Mouse (Mus musculus): ENCODE measurements around the gene Parp8. TPM values are rescaled to one million over a fixed set of nuclear protein-coding genes. Genes with fewer than 3 reads are reported as not detected.

The Parp8 gene
- total and polyA plus RNA-seq, 2 experiments from 2014 or later: 7.9 to 11.0 TPM

DNA sequence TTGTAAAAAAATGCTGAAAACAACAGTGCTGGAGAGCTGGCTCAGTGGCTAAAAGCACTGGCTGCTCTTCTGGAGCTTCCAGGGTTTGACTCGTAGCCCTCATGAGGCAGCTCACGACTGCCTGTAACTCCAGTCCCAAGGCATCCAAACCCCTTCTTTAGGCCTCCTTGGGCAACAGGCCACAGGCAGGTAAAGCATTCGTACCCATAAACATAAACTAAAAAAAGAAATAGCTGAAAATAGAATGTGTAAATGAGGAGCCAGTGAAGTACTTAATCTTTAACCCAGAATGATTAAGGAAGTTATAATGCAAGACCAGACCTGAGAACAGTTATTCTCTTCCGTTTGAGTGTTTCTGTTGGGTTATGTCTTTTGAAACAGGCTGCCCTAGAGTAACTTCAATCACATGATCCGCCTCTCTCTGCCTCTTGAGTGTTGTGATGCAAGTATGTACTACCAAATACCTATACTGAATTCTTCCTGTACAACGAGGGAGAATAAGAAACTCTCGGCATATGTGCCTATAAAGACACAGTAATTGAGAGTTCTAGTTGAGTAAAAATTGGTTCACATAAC lies 53.2 kb downstream of the Parp8 start:
- DNase-seq (ENCODE audit: low spot score) (no peak), ATAC-seq (ENCODE audit: insufficient read depth, low read depth) (no peak)
- Histone ChIP-seq H3K36me3 (replicated peaks; ENCODE audit: control insufficient read depth, insufficient read depth, low read length) (no peaks in the 10 kb centered on the region), H3K27me3 (ENCODE audit: control insufficient read depth, insufficient read depth, low read length) (no peaks in the 10 kb centered on the region), H3K4me2 (ENCODE audit: low read depth, low read length) (no peak overlapping the region), H3K9ac (replicated peaks; ENCODE audit: low read depth, low read length) (no peak overlapping the region), H3K4me3 (ENCODE audit: low read depth, low read length) (no peak overlapping the region), H3K9me3 (replicated peaks; ENCODE audit: control insufficient read depth, low read length) (no peaks in the 10 kb centered on the region), H3K4me1 (ENCODE audit: control insufficient read depth, insufficient read depth) (peaks cover 8% of the 10 kb centered on the region; the same call in 1 of the 2 replicates), H3K27ac (ENCODE audit: low read depth) (0 out of 2 replicates have a peak overlapping the region, but pooled peaks have one; percentile 34)
- 60% methylated on average over 7 of the region's 7 CpGs for WGBS
- TF ChIP-seq EP300 (IDR thresholded peaks at IDR 0.05; ENCODE audit: low read depth) (no peak), CTCF (IDR thresholded peaks at IDR 0.05; ENCODE audit: low read depth) (no peak)

DNA sequence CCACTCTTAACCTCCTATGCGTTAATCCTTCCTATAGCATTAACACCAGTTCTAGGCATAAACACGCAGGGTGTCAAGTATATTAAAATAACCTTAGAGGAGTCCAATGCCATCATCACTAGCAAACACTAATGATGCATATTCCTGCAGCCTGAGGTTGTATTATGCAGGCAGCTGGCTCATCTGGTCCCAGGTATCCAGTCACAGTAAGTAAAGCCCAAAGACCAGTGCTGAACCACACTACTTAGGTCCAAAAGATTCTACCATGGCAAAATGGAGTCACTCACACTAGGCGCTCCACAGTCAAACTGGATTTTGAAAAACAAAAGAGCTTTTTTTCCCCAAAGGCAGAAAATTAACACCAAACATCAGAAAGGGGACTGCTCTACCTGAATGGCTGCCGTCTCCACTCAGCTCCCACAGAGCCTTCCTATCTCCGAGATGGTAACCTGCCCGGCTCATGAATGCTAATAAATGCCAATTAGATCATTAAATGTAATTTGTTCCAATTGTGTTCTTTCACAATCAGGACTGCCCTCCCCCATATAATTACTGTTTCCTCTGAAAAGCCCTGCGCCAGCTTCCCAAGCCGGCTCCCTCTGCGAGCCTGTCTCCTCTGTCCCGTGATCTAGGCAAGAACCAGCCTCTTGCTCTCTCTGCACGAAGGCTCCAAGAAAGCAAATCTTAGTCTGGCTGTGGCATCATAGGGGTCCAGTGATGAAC lies 54.5 kb downstream of the Parp8 start:
- DNase-seq (ENCODE audit: low spot score): no peak
- no peak for ATAC-seq (ENCODE audit: insufficient read depth, low read depth)
- Histone ChIP-seq H3K27ac (ENCODE audit: low read depth) (no peak overlapping the region), H3K4me3 (ENCODE audit: low read depth, low read length) (no peak overlapping the region), H3K9ac (replicated peaks; ENCODE audit: low read depth, low read length) (no peak overlapping the region), H3K4me1 (ENCODE audit: control insufficient read depth, insufficient read depth) (peaks cover 8% of the 10 kb centered on the region; the same call in 1 of the 2 replicates), H3K9me3 (replicated peaks; ENCODE audit: control insufficient read depth, low read length) (no peaks in the 10 kb centered on the region), H3K27me3 (ENCODE audit: control insufficient read depth, insufficient read depth, low read length) (no peaks in the 10 kb centered on the region), H3K36me3 (replicated peaks; ENCODE audit: control insufficient read depth, insufficient read depth, low read length) (no peaks in the 10 kb centered on the region), H3K4me2 (ENCODE audit: low read depth, low read length) (no peak overlapping the region)
- no peak for TF ChIP-seq CTCF (IDR thresholded peaks at IDR 0.05; ENCODE audit: low read depth)
- TF ChIP-seq EP300 (IDR thresholded peaks at IDR 0.05; ENCODE audit: low read depth): no peak
- WGBS: 92% methylated on average over 11 of the region's 11 CpGs

DNA sequence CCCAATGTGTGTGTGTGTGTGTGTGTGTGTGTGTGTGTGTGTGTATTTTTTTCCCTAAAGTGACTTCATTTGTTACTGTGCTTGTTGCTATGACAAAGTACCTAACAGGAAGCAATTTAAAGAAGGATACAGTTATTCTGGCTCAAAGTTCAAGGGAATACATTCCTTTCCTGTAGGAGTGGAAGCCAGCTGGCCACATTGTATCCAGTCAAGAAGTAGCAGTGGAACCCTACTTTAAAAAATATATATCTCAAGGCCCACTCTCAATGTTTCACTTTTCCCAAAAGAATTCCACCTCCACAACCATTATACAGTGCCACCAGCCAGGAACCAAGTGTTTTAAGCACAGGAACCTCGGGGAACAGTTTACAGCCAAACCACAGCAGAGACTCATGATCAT lies 55.7 kb downstream of the Parp8 start:
- Histone ChIP-seq H3K9me3 (replicated peaks; ENCODE audit: control insufficient read depth, low read length) (no peaks in the 10 kb centered on the region), H3K4me1 (ENCODE audit: control insufficient read depth, insufficient read depth) (peaks cover 8% of the 10 kb centered on the region; the same call in 1 of the 2 replicates), H3K27ac (ENCODE audit: low read depth) (no peak overlapping the region), H3K27me3 (ENCODE audit: control insufficient read depth, insufficient read depth, low read length) (no peaks in the 10 kb centered on the region), H3K4me2 (ENCODE audit: low read depth, low read length) (no peak overlapping the region), H3K4me3 (ENCODE audit: low read depth, low read length) (no peak overlapping the region), H3K36me3 (replicated peaks; ENCODE audit: control insufficient read depth, insufficient read depth, low read length) (no peaks in the 10 kb centered on the region), H3K9ac (replicated peaks; ENCODE audit: low read depth, low read length) (no peak overlapping the region)
- TF ChIP-seq EP300 (IDR thresholded peaks at IDR 0.05; ENCODE audit: low read depth) (no peak), CTCF (IDR thresholded peaks at IDR 0.05; ENCODE audit: low read depth) (no peak)
- ATAC-seq (ENCODE audit: insufficient read depth, low read depth) (no peak), DNase-seq (ENCODE audit: low spot score) (no peak)
- WGBS: 78% methylated on average over 1 of the region's 1 CpGs

DNA sequence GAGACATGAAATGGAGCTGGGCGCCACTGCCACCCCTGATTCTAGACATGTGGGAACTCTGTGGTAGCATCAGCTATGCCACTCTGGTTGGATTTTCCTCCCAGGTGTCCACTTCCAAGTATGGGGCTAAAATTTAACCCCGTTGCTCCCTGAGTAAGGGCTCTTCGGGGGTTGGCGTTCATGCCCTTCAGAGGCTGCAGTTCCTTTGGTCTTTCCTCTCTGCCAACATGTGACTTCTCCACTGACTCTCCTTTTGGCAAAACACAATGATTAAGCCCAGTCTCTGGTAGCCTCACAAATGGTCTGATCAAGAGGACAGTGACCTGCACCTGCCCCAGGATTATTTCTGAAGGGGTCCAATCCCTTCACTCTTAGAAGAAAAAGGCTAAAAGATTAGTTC lies 56.4 kb downstream of the Parp8 start:
- H3K9me3 ChIP-seq (replicated peaks; ENCODE audit: control insufficient read depth, low read length): no peaks in the 10 kb centered on the region
- DNase-seq (ENCODE audit: low spot score) (no peak), ATAC-seq (ENCODE audit: insufficient read depth, low read depth) (no peak)
- H3K27me3 ChIP-seq (ENCODE audit: control insufficient read depth, insufficient read depth, low read length): no peaks in the 10 kb centered on the region
- no peaks in the 10 kb centered on the region for H3K36me3 ChIP-seq (replicated peaks; ENCODE audit: control insufficient read depth, insufficient read depth, low read length)
- no peak overlapping the region for H3K4me3 ChIP-seq (ENCODE audit: low read depth, low read length)
- TF ChIP-seq CTCF (IDR thresholded peaks at IDR 0.05; ENCODE audit: low read depth) (no peak), EP300 (IDR thresholded peaks at IDR 0.05; ENCODE audit: low read depth) (no peak)
- WGBS: 91% methylated on average over 4 of the region's 4 CpGs
- no peak overlapping the region for H3K4me2 ChIP-seq (ENCODE audit: low read depth, low read length)
- peaks cover 8% of the 10 kb centered on the region; the same call in 1 of the 2 replicates for H3K4me1 ChIP-seq (ENCODE audit: control insufficient read depth, insufficient read depth)
- no peak overlapping the region for H3K9ac ChIP-seq (replicated peaks; ENCODE audit: low read depth, low read length)
- H3K27ac ChIP-seq (ENCODE audit: low read depth): no peak overlapping the region

DNA sequence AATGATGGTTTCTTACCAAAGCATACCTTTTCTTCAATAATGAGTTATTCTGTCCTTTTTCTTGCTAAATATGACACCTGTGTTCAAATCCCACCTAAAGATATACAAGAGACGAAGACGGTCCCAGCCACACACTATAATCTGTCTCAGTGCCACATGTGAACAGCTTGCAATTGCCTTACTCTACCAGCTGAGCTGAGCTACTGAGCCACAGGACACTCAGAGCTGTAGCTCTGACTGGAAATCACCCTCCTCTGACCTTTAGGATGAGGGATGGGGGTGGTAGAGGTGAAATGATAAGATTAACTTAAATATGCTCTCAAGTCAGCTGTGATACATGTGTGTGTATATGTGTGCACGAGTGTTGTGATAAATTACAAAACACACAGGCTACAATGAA lies 57.9 kb downstream of the Parp8 start:
- H3K9me3 ChIP-seq (replicated peaks; ENCODE audit: control insufficient read depth, low read length): no peaks in the 10 kb centered on the region
- peaks cover 8% of the 10 kb centered on the region; the same call in 1 of the 2 replicates for H3K4me1 ChIP-seq (ENCODE audit: control insufficient read depth, insufficient read depth)
- no peak overlapping the region for H3K4me2 ChIP-seq (ENCODE audit: low read depth, low read length)
- no peaks in the 10 kb centered on the region for H3K27me3 ChIP-seq (ENCODE audit: control insufficient read depth, insufficient read depth, low read length)
- H3K9ac ChIP-seq (replicated peaks; ENCODE audit: low read depth, low read length): no peak overlapping the region
- H3K36me3 ChIP-seq (replicated peaks; ENCODE audit: control insufficient read depth, insufficient read depth, low read length): no peaks in the 10 kb centered on the region
- TF ChIP-seq EP300 (IDR thresholded peaks at IDR 0.05; ENCODE audit: low read depth) (no peak), CTCF (IDR thresholded peaks at IDR 0.05; ENCODE audit: low read depth) (no peak)
- no peak for ATAC-seq (ENCODE audit: insufficient read depth, low read depth)
- WGBS: 77% methylated on average over 3 of the region's 3 CpGs
- H3K27ac ChIP-seq (ENCODE audit: low read depth): no peak overlapping the region
- DNase-seq (ENCODE audit: low spot score): no peak
- H3K4me3 ChIP-seq (ENCODE audit: low read depth, low read length): no peak overlapping the region
